Mouse (Mus musculus): ENCODE measurements around the gene H2al3. TPM values are rescaled to one million over a fixed set of nuclear protein-coding genes. Genes with fewer than 3 reads are reported as not detected.

H2al3 gene
- not detected in 2 replicates for polyA plus RNA-seq (2015; fragmentation: Nextera tagmentation; extraction: Ambion mirVana)

GRCm38 (mm10) chrX:9849403-9849802 lies at the start of gene H2al3:
Gene H2al3 (plus strand): TSS chrX:9849703.
- Histone ChIP-seq H3K4me2 (no peak within 1 kb of the TSS), H3K4me3 (no peak within 1 kb of the TSS), H3K9ac (no peak within 1 kb of the TSS), H3K9me3 (no peaks in the 10 kb centered on the region), H3K27ac (no peak within 1 kb of the TSS), H3K4me1 (no peaks in the 10 kb centered on the region), H3K36me3 (no peaks in the 10 kb centered on the region), H3K27me3 (no peaks in the 10 kb centered on the region)
- 57% methylated on average over 1 of the region's 1 CpGs for WGBS
- ATAC-seq (ENCODE audit: insufficient number of reproducible peaks, low FRiP score, low TSS enrichment, low read depth) = no peak

GRCm38 (mm10) chrX:9810101-9810500 lies 39.4 kb upstream of the H2al3 start:
- H3K36me3 ChIP-seq = no peaks in the 10 kb centered on the region

GRCm38 (mm10) chrX:9812469-9812868 lies 37.0 kb upstream of the H2al3 start:
- ATAC-seq (ENCODE audit: insufficient number of reproducible peaks, low FRiP score, low TSS enrichment, low read depth) = no peak
- H3K27ac ChIP-seq = no peak overlapping the region
- no peak overlapping the region for H3K4me2 ChIP-seq
- H3K36me3 ChIP-seq = no peaks in the 10 kb centered on the region
- H3K4me3 ChIP-seq = no peak overlapping the region
- no peaks in the 10 kb centered on the region for H3K27me3 ChIP-seq
- no peaks in the 10 kb centered on the region for H3K9me3 ChIP-seq
- no peaks in the 10 kb centered on the region for H3K4me1 ChIP-seq
- H3K9ac ChIP-seq = no peak overlapping the region

More at GRCm38 (mm10) chrX:9810101-9810500, 39.4 kb upstream of the H2al3 start:
- Histone ChIP-seq H3K9ac (no peak overlapping the region), H3K4me2 (no peak overlapping the region), H3K27ac (no peak overlapping the region), H3K4me3 (no peak overlapping the region), H3K27me3 (no peaks in the 10 kb centered on the region), H3K9me3 (no peaks in the 10 kb centered on the region), H3K4me1 (no peaks in the 10 kb centered on the region)
- ATAC-seq (ENCODE audit: insufficient number of reproducible peaks, low FRiP score, low TSS enrichment, low read depth) = no peak
- 73% methylated on average over 1 of the region's 1 CpGs for WGBS

GRCm38 (mm10) chrX:9834779-9835178 lies 14.7 kb upstream of the H2al3 start:
- no peaks in the 10 kb centered on the region for H3K4me1 ChIP-seq
- no peaks in the 10 kb centered on the region for H3K9me3 ChIP-seq
- WGBS = 69% methylated on average over 2 of the region's 2 CpGs
- no peaks in the 10 kb centered on the region for H3K27me3 ChIP-seq
- H3K36me3 ChIP-seq = no peaks in the 10 kb centered on the region
- no peak for ATAC-seq (ENCODE audit: insufficient number of reproducible peaks, low FRiP score, low TSS enrichment, low read depth)
- H3K4me2 ChIP-seq = no peak overlapping the region
- H3K27ac ChIP-seq = no peak overlapping the region
- no peak overlapping the region for H3K9ac ChIP-seq
- no peak overlapping the region for H3K4me3 ChIP-seq

- no peaks in the 10 kb centered on the region for H3K4me1 ChIP-seq
- no peaks in the 10 kb centered on the region for H3K9me3 ChIP-seq
- H3K4me2 ChIP-seq = no peak within 1 kb of the TSS
- ATAC-seq (ENCODE audit: insufficient number of reproducible peaks, low FRiP score, low TSS enrichment, low read depth) = no peak
- H3K9ac ChIP-seq = no peak within 1 kb of the TSS
- no peak within 1 kb of the TSS for H3K27ac ChIP-seq
- no peaks in the 10 kb centered on the region for H3K36me3 ChIP-seq
- no peak within 1 kb of the TSS for H3K4me3 ChIP-seq
- no peaks in the 10 kb centered on the region for H3K27me3 ChIP-seq
- 76% methylated on average over 3 of the region's 3 CpGs for WGBS
These were observed 2.9 kb upstream of the H2al3 start, which contains the start of gene Hypm for GRCm38 (mm10) chrX:9846628-9847027. Gene Hypm (plus strand): TSS chrX:9846928.

- no peak for ATAC-seq (ENCODE audit: insufficient number of reproducible peaks, low FRiP score, low TSS enrichment, low read depth)
- H3K9ac ChIP-seq = no peak overlapping the region
- WGBS = 78% methylated on average over 2 of the region's 2 CpGs
- H3K27ac ChIP-seq = no peak overlapping the region
- no peaks in the 10 kb centered on the region for H3K4me1 ChIP-seq
- H3K9me3 ChIP-seq = no peaks in the 10 kb centered on the region
- H3K4me3 ChIP-seq = no peak overlapping the region
- no peak overlapping the region for H3K4me2 ChIP-seq
- H3K36me3 ChIP-seq = no peaks in the 10 kb centered on the region
- no peaks in the 10 kb centered on the region for H3K27me3 ChIP-seq
These were observed 12.4 kb downstream of the H2al3 start for GRCm38 (mm10) chrX:9861859-9862258.

GRCm38 (mm10) chrX:9875519-9875918 lies 26.0 kb downstream of the H2al3 start:
- Histone ChIP-seq H3K36me3 (no peaks in the 10 kb centered on the region), H3K27me3 (no peaks in the 10 kb centered on the region), H3K27ac (no peak overlapping the region), H3K9me3 (no peaks in the 10 kb centered on the region), H3K9ac (no peak overlapping the region), H3K4me3 (no peak overlapping the region), H3K4me1 (no peaks in the 10 kb centered on the region), H3K4me2 (no peak overlapping the region)
- no peak for ATAC-seq (ENCODE audit: insufficient number of reproducible peaks, low FRiP score, low TSS enrichment, low read depth)
- WGBS = 87% methylated on average over 2 of the region's 2 CpGs

- Histone ChIP-seq H3K27ac (no peak within 1 kb of the TSS), H3K9ac (no peak within 1 kb of the TSS), H3K4me2 (no peak within 1 kb of the TSS), H3K36me3 (no peaks in the 10 kb centered on the region), H3K9me3 (no peaks in the 10 kb centered on the region), H3K4me3 (no peak within 1 kb of the TSS), H3K4me1 (no peaks in the 10 kb centered on the region), H3K27me3 (no peaks in the 10 kb centered on the region)
- ATAC-seq (ENCODE audit: insufficient number of reproducible peaks, low FRiP score, low TSS enrichment, low read depth) = no peak
- WGBS = 75% methylated on average over 2 of the region's 2 CpGs
These were observed 35.8 kb downstream of the H2al3 start, which contains the start of gene Sytl5 for GRCm38 (mm10) chrX:9885322-9885721. Gene Sytl5 (plus strand): TSS chrX:9885622.

Other genes with a start within 250 kb of the H2al3 start
- gene Dynlt3, start 186.7 kb upstream of the H2al3 start, polyA plus RNA-seq (2015; fragmentation: Nextera tagmentation; extraction: Ambion mirVana) = 70.9 and 76.7 TPM in 2 replicates
- gene Hypm, start 2.8 kb upstream of the H2al3 start, polyA plus RNA-seq (2015; fragmentation: Nextera tagmentation; extraction: Ambion mirVana) = not detected in 2 replicates
- gene Sytl5, start 35.9 kb downstream of the H2al3 start, polyA plus RNA-seq (2015; fragmentation: Nextera tagmentation; extraction: Ambion mirVana) = 0.62 and 1.00 TPM in 2 replicates